Mouse (Mus musculus) megakaryocyte, embryonic 14.5 days (primary cell): ENCODE results near the gene Rpp25l.
"Not testable (repeated sequence)": the region's sequence is repeated elsewhere in the genome, so short reads cannot be mapped to it uniquely, and the experiment has no call there.

ENCODE experiments used
- FLI1 ChIP-seq: IDR thresholded peaks from 2 replicates; pipeline ENCODE4 v1.6.1; 2012; ENCODE audit warnings: low read length, inconsistent platforms, mixed read lengths
- GATA1 ChIP-seq: IDR thresholded peaks from 3 replicates; pipeline ENCODE4 v1.6.1; 2012; ENCODE audit warnings: mixed read lengths, low read length, inconsistent platforms, borderline replicate concordance

GRCm38 (mm10) chr4:41696452-41696851 lies 16.9 kb downstream of the Rpp25l start:
- TF ChIP-seq GATA1, FLI1: not testable (repeated sequence)
